Mouse (Mus musculus) limb, embryonic 12.5 days (tissue): ENCODE results near the gene Boc. TPM values are rescaled to one million over a fixed set of nuclear protein-coding genes. Genes with fewer than 3 reads are reported as not detected.
"Not testable (repeated sequence)": the region's sequence is repeated elsewhere in the genome, so short reads cannot be mapped to it uniquely, and the experiment has no call there.

ENCODE experiments used
- ATAC-seq: fragments of 200-750 bp; cut with Nextera tagmentation; 2 replicates; pipeline ENCODE4 v1.8.0; 2017; ENCODE audit warnings: low read depth, moderate TSS enrichment; ENCODE audit not compliant: insufficient number of reproducible peaks, insufficient read depth, low FRiP score, low TSS enrichment
- H3K27ac ChIP-seq: fragments of 300-500 bp; sonication (generic); 2 replicates; pipeline ENCODE4 v1.5.1; 2016; ENCODE audit warnings: mild to moderate bottlenecking, moderate library complexity
- H3K27me3 ChIP-seq: fragments of 300-500 bp; sonication (generic); 2 replicates; pipeline ENCODE4 v1.6.1; 2016; ENCODE audit warnings: mild to moderate bottlenecking, moderate library complexity
- H3K36me3 ChIP-seq: fragments of 300-500 bp; sonication (generic); 2 replicates; pipeline ENCODE4 v1.6.1; 2016; ENCODE audit warnings: mild to moderate bottlenecking, moderate library complexity
- H3K4me1 ChIP-seq: fragments of 300-500 bp; sonication (generic); replicated peaks from 2 replicates; pipeline ENCODE4 v1.6.1; 2016
- H3K4me2 ChIP-seq: fragments of 300-500 bp; sonication (generic); 2 replicates; pipeline ENCODE4 v1.6.1; 2016; ENCODE audit warnings: mild to moderate bottlenecking, moderate library complexity
- H3K4me3 ChIP-seq: fragments of 300-500 bp; sonication (generic); replicated peaks from 2 replicates; pipeline ENCODE4 v1.5.1; 2016; ENCODE audit warnings: mild to moderate bottlenecking
- H3K9ac ChIP-seq: fragments of 300-500 bp; sonication (generic); replicated peaks from 2 replicates; pipeline ENCODE4 v1.6.1; 2016; ENCODE audit warnings: mild to moderate bottlenecking, moderate library complexity
- H3K9me3 ChIP-seq: fragments of 300-500 bp; sonication (generic); 2 replicates; pipeline ENCODE4 v1.6.1; 2016; ENCODE audit warnings: mild to moderate bottlenecking, moderate library complexity
- WGBS: fragments of 180-500 bp; shearing (Covaris S2); methylation state at CpG from one replicate; pipeline ENCODE4 v1.1.7; 2016; 5-methylcytosine and 5-hydroxymethylcytosine counted together
- microRNA-seq: library from miRNA; unstranded; fragments of <30 nt; microRNA quantifications from one replicate; pipeline ENCODE4, GENCODE M21; 2017
- polyA plus RNA-seq: library from polyadenylated mRNA; unstranded; fragments of >200 nt; fragmentation: Nextera tagmentation; extraction: Ambion mirVana; gene quantifications from 2 replicates; pipeline ENCODE4 v1.2.1, GENCODE M21; 2016

Gene Boc
- polyA plus RNA-seq, 1 experiment from 2014 or later: 43.1 TPM

- 89% methylated on average over 14 of the region's 14 CpGs for WGBS
- no peaks in the 10 kb centered on the region for H3K9me3 ChIP-seq
- ATAC-seq: no peak
These were observed 83.4 kb downstream of the Boc start for GRCm38 (mm10) chr16:44475281-44475680.

DNA sequence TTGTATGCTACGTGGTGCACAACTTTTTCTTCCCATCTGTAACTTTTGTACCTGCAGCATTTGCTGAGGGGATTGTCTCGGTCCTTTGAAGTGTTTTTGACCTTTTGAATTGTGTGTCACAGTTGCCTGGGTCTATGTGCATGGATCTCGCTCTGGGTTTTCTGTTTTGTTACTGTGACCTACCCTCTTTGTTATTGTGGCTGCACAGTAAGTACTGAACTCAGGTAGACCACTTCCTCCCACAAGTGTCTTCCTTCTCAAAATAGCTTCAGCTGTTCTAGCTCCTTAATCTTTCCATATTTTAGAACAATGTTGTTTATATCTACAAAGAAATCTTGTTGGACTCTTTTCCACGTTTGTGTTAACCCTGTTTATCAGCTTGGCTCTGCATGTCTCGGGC is 97.8 kb downstream of the Boc start:
- H3K9ac ChIP-seq: no peak overlapping the region
- no peaks in the 10 kb centered on the region for H3K27me3 ChIP-seq
- H3K27ac ChIP-seq: no peak overlapping the region
- 81% methylated on average over 5 of the region's 5 CpGs for WGBS
- no peak for ATAC-seq
- H3K4me1 ChIP-seq: no peaks in the 10 kb centered on the region
- H3K9me3 ChIP-seq: no peaks in the 10 kb centered on the region
- H3K36me3 ChIP-seq: no peaks in the 10 kb centered on the region
- no peak overlapping the region for H3K4me2 ChIP-seq
- no peak overlapping the region for H3K4me3 ChIP-seq

More at GRCm38 (mm10) chr16:44475281-44475680, 83.4 kb downstream of the Boc start:
- Histone ChIP-seq H3K4me2 (no peak overlapping the region), H3K4me3 (no peak overlapping the region), H3K27ac (no peak overlapping the region), H3K9ac (no peak overlapping the region), H3K27me3 (0 out of 2 replicates have a peak, but pooled peaks cover 3% of the 10 kb centered on the region), H3K36me3 (no peaks in the 10 kb centered on the region), H3K4me1 (no peaks in the 10 kb centered on the region)

GRCm38 (mm10) chr16:44458826-44459225 is 99.9 kb downstream of the Boc start:
- Histone ChIP-seq H3K9me3 (no peaks in the 10 kb centered on the region), H3K4me3 (no peak overlapping the region), H3K4me2 (no peak overlapping the region), H3K36me3 (no peaks in the 10 kb centered on the region), H3K27me3 (no peaks in the 10 kb centered on the region), H3K27ac (no peak overlapping the region), H3K4me1 (no peaks in the 10 kb centered on the region), H3K9ac (no peak overlapping the region)
- 92% methylated on average over 2 of the region's 2 CpGs for WGBS
- ATAC-seq: no peak

GRCm38 (mm10) chr16:44457858-44458257 is 100.8 kb downstream of the Boc start:
- H3K4me3 ChIP-seq: no peak overlapping the region
- H3K9me3 ChIP-seq: no peaks in the 10 kb centered on the region
- H3K27me3 ChIP-seq: no peaks in the 10 kb centered on the region
- ATAC-seq: no peak
- no peaks in the 10 kb centered on the region for H3K4me1 ChIP-seq
- no peak overlapping the region for H3K9ac ChIP-seq
- no peak overlapping the region for H3K4me2 ChIP-seq
- WGBS: 87% methylated on average over 2 of the region's 2 CpGs
- H3K36me3 ChIP-seq: no peaks in the 10 kb centered on the region
- H3K27ac ChIP-seq: no peak overlapping the region

GRCm38 (mm10) chr16:44441913-44442312 is 116.8 kb downstream of the Boc start:
- 94% methylated on average over 15 of the region's 15 CpGs for WGBS
- H3K9me3 ChIP-seq, H3K36me3 ChIP-seq, H3K4me2 ChIP-seq, ATAC-seq, H3K4me3 ChIP-seq, H3K27me3 ChIP-seq, H3K27ac ChIP-seq, H3K9ac ChIP-seq, H3K4me1 ChIP-seq: not testable (repeated sequence)

GRCm38 (mm10) chr16:44435481-44435880 is 123.2 kb downstream of the Boc start:
- Histone ChIP-seq H3K4me1 (0 out of 2 replicates have a peak, but pooled peaks cover 2% of the 10 kb centered on the region), H3K4me2 (no peak overlapping the region), H3K27me3 (no peaks in the 10 kb centered on the region), H3K9ac (no peak overlapping the region), H3K9me3 (no peaks in the 10 kb centered on the region), H3K27ac (no peak overlapping the region), H3K36me3 (no peaks in the 10 kb centered on the region), H3K4me3 (no peak overlapping the region)
- WGBS: 64% methylated on average over 4 of the region's 4 CpGs
- no peak for ATAC-seq

Small RNAs within 50 kb of the gene (microRNA-seq; reads per million reads assigned to microRNA genes)
- 11.6 reads per million, percentile 27 among the genes with 10 or more reads in this experiment for gene Mir3081

Other genes starting within 250 kb of the Boc start
- gene Sidt1, start 225.7 kb downstream of the Boc start, polyA plus RNA-seq: 0.06 and 0.10 TPM in 2 replicates
- 27.5 and 32.2 TPM in 2 replicates for gene Spice1, start 211.8 kb downstream of the Boc start, polyA plus RNA-seq
- gene Cfap44, start 164.1 kb downstream of the Boc start, polyA plus RNA-seq: 0.59 and 0.94 TPM in 2 replicates
- 11.7 and 12.8 TPM in 2 replicates for gene Nepro, start 165.4 kb upstream of the Boc start, polyA plus RNA-seq
- gene Gtpbp8, start 187.5 kb upstream of the Boc start, polyA plus RNA-seq: 29.0 and 30.2 TPM in 2 replicates
- 0.22 and 0.43 TPM in 2 replicates for gene Cd200r1, start 206.8 kb upstream of the Boc start, polyA plus RNA-seq